Mouse (Mus musculus): Measurements from ENCODE around the gene Hist1h3b. TPM values are rescaled to one million over a fixed set of nuclear protein-coding genes. Genes with fewer than 3 reads are reported as not detected.

Hist1h3b gene
- total RNA-seq, 2 experiments from 2014 or later: 179 to 251 TPM

DNA sequence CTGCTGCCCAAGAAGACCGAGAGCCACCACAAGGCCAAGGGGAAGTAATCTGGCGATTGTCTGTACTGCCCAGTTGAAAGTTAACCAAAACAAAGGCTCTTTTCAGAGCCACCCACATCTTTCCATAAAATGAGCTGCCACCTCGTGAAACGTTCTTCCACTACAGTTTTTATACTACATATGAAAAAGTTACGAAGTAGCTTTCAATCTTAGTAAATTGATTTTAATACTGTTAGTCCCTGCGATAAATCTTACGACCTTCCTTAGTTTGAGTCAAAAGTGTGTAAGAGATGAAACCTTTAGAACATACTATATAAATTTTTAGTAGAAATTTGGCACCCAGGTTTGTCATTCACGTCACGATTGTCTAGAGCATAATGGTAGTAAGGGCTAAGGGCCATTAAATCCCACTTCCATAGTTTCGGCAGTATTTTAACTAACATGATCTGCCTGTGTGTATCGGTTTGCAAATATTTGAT lies 550 bp upstream of the Hist1h3b start:
- peak; percentile 13; the same call in 1 of the 2 replicates for ATAC-seq (replicated peaks; ENCODE audit: low FRiP score, poor library complexity, severe bottlenecking)

DNA sequence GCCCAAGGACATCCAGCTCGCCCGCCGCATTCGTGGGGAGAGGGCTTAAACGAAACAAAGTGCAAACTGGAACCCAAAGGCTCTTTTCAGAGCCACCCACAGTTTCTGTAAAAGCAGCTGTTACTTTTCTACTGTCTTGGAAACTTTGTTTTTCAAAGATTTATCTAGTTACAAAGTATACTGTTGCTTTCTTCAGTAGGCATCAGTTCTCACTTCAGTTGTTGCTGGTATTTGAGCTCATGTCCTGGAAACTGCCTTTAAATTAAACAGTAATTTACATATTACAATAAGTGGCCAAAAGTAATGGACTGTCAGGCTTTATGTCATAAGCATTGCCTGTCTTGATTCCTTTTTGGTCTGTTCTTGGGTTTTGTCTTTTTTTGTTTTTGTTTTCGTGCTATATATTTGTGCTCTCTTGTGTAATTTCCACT lies 690 bp downstream of the Hist1h3b start:
- ATAC-seq (replicated peaks; ENCODE audit: low FRiP score, poor library complexity, severe bottlenecking): no peak

DNA sequence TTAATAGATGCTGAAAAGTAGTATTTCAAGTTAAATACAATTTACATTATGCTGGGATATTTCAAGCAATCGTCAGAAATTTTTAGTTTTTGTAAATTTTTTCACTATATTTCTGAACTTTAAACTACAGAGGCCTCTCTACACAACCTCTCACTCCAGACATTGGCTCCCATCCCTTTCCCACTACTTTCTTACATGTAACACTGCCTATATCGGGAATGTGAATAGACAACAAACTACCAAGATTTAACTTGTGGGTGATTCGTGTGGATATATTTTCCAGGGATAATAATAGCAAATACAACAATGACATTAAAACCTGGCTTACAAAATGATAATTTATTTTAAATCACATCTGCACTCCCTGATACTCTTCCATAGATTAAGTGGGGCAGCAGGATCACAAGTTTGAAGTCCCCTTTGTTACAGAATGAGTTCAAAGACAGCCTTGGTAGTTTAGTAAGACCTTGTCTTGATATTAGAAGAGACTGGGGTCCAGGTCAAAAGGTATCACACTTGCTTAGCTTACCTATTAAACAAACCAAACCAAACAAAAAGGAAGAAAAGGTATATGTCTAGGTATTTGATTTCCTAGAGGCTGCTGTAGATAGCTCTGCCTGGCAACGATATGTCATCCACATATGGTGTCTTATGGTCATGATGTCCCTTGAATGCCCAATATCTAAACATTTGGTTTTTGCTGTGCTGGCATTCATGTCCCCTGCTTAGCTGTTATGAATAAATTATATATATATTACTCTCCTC lies 1.4 kb downstream of the Hist1h3b start:
- ATAC-seq (replicated peaks; ENCODE audit: low FRiP score, poor library complexity, severe bottlenecking): no peak

DNA sequence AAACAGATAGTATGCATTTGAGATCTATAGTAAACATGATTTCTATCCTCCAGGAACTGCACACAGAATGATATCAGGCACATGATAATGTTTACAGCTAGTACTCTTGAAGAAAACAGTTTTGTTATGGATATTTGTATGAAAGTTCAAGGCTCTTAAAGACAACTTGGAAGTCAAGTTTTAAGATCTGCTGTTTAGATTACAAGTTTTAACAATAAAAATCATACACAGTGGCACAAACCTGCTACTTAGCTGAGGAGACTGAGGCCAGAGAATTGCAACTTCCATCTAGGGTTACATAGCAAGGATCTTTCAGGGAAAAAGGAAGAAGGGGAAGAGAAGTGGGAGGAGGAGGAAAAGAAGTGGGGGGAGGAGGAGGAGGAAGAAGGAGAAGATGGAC lies 2.9 kb downstream of the Hist1h3b start:
- no peak for ATAC-seq (replicated peaks; ENCODE audit: low FRiP score, poor library complexity, severe bottlenecking)

DNA sequence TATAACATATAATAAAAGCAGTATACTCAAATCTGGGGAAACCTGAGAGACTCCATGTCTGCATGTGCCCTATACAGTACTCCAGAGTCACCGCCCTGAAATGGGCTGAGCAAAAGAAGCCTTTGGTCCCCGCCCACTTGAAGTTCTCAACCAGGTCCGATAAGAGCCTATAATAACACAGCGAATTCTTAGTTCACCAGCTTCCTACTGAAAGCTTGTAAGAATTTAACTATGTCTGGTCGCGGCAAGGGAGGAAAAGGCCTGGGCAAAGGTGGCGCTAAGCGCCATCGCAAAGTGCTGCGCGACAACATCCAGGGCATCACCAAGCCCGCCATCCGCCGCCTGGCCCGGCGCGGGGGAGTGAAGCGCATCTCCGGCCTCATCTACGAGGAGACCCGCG lies 4.7 kb downstream of the Hist1h3b start, which contains the start of gene Hist1h4b:
Gene Hist1h4b (plus strand): TSS at position 224 of the 400 bp plus-strand sequence.
- peak; percentile 61 for ATAC-seq (replicated peaks; ENCODE audit: low FRiP score, poor library complexity, severe bottlenecking)

DNA sequence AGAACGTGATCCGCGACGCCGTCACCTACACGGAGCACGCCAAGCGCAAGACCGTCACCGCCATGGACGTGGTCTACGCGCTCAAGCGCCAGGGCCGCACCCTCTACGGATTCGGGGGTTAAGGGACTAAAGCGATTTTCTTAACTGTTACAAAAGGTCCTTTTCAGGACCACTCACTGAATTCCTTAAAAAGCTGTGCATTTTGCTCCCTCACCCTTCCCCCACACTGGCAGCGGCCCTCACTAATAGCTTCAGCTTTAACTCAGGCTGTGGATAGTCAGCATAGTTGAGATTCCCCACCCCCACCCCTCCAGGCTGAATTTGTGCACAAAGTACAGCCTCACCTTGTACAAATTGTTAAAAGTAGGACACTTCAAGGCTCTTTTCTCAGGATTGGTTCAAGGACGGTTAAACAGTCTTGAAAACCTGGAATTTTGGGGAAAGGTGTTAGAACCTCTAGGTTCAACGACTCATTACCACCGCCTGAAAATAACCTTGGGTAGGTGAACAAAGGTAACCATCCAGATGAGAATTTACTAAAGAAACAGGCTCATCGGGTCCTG lies 5.2 kb downstream of the Hist1h3b start:
- ATAC-seq (replicated peaks; ENCODE audit: low FRiP score, poor library complexity, severe bottlenecking): peak; percentile 32

DNA sequence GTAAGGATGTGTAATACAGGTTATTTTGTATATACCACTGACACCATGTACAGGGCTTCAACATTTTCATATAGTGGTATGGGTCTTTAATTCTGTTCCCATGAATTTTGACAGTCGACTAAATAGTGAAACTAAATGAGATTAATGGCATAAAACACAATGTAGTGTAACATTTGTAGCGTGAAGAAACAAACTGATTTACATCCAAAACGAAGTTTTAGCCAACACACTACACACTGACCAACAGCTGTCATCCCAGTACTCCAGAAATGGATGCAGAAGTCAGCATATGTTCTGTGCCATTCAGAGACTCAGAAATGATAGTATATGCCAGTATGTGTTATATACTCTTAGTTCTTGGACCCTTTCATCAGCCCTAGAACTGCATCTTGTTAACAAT lies 5.9 kb downstream of the Hist1h3b start:
- no peak for ATAC-seq (replicated peaks; ENCODE audit: low FRiP score, poor library complexity, severe bottlenecking)

DNA sequence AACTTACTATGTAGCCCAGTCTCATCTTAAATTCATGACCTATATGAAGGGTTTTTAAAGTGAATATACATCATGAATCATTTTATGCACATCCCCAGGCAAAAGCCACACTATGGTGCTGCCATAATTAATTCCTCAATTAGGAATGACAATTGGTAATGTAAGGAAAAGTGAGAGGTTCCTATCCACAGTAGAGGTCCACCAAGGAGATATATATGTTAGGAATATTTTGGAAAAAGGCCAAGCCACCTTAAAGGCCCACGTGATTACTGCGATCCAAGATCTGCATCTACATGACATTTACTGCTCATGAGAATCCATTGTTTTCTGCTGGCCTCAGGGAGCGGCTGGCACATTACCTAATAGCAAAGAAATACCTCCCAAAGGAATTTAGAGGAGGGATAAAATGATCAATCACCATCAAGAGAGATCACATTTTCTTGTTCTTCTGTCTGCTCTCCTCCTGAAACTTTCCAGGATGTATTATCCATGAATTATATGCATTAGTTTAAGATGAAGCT lies 7.2 kb downstream of the Hist1h3b start:
- no peak for ATAC-seq (replicated peaks; ENCODE audit: low FRiP score, poor library complexity, severe bottlenecking)

DNA sequence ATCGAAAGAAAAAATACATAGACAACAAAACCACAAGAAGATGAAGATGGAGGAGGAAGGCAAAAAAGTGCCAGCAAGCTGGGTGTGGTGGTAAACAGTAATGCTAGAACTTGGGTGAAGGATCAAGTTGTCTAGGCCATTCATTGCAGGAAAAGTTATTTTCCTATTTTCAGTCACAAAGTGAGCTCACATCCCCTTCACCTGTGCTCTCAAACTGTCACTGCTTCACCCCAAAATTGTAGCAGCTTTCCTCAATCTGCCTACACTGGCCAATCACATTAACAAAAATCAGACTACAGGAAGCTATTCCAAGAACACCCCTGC lies 7.8 kb downstream of the Hist1h3b start:
- no peak for ATAC-seq (replicated peaks; ENCODE audit: low FRiP score, poor library complexity, severe bottlenecking)

DNA sequence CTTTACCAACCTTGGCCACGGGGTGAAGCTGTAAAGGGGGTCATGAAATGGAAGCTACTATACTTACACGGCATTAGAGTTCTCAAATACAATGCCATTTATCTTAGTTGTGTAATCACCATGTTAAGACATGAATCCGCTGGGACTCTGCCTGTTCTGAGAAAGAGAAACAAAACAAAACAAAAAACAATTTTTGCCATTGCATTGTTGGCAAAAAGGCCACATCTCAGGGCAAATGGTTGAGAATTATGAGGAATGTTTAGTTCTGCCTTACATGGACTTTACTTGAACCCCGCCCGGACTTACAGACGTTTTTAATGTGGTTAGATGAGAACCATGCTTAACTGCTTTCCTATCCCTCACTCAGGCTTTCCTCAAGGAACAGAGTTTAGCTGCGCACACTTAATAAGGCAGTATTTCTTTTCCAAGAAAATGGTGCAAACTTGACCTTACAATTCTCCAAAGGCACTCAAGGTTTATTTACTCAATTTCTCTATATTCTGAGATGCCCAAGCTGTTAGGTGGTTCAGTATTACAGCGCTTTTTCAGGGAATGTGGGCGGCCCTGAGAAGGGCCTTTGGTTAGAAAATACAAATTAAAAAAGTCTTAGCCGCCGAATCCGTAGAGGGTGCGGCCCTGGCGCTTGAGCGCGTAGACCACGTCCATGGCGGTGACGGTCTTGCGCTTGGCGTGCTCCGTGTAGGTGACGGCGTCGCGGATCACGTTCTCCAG lies 8.3 kb downstream of the Hist1h3b start:
- ATAC-seq (replicated peaks; ENCODE audit: low FRiP score, poor library complexity, severe bottlenecking): no peak

DNA sequence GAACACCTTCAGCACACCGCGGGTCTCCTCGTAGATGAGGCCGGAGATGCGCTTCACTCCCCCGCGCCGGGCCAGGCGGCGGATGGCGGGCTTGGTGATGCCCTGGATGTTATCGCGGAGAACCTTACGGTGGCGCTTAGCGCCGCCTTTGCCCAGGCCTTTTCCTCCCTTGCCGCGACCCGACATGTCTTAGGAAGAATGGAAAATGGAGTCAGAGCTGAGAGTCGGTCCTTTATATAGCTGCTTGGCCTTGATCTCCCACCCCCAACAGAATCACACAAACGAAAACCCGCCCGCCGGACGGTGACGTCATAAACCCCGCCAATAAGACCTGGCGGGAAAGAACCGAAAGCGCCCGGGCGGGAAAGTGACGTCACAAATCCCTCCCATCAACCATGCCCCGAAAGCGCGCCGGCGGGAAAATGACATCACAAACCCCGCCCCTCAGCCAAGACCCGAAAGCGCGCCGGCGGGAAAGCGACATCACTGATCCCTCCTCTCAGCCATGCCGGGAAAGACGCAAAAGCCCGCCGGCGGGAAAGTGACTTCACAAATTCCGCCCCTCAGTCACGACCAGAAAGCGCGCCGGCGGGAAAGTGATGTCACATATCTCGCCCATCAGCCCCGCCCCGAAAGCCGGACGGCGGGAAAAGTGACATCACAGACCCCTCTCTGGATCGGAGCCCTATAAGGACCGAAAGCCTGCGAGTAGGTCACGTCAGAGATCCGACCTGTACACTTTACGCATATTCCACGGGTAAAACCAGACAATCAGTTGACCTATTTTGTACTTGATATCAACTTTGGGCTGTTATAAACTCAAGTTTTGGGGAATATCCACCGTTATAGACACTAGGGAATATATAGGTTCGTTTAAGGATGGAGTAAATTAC lies 9.2 kb downstream of the Hist1h3b start, which contains the start of gene Hist1h4a:
Gene Hist1h4a (minus strand): TSS at position 259 of the 893 bp plus-strand sequence.
- peak; percentile 29 for ATAC-seq (replicated peaks; ENCODE audit: low FRiP score, poor library complexity, severe bottlenecking)

DNA sequence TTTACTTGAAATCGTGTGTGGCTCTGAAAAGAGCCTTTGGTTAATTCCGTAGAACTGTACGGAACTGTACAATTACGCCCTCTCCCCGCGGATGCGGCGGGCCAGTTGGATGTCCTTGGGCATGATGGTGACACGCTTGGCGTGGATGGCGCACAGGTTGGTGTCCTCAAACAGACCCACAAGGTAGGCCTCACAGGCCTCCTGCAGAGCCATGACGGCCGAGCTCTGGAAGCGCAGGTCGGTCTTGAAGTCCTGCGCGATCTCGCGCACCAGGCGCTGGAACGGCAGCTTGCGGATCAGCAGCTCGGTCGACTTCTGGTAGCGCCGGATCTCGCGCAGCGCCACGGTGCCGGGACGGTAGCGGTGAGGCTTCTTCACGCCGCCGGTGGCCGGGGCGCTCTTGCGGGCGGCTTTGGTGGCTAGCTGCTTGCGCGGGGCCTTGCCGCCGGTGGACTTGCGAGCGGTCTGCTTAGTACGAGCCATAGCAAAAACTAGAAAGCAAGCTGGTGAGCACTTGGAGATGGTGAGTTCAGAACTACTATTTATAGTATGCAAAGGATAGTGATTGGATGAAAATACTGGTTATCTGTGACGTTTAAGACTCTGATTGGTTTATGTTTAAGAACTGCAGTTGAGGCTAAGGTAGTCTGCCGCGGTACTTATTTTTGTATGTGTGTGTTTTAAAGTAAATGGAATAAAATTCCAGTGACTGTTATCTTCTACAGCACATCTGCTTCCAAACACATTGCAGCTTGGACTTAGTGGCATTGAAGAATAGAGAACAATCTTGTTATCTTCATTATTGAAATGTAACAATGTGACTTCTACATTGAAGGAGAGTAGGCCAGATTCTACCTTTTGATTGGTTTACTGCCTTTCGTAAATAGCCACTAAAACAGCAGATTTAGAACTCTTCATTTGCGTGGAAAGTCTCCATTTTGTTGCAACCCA lies 10.1 kb downstream of the Hist1h3b start, which contains the start of gene Hist1h3a:
Gene Hist1h3a (minus strand): TSS at position 516 of the 951 bp plus-strand sequence.
- peak; percentile 61 for ATAC-seq (replicated peaks; ENCODE audit: low FRiP score, poor library complexity, severe bottlenecking)

DNA sequence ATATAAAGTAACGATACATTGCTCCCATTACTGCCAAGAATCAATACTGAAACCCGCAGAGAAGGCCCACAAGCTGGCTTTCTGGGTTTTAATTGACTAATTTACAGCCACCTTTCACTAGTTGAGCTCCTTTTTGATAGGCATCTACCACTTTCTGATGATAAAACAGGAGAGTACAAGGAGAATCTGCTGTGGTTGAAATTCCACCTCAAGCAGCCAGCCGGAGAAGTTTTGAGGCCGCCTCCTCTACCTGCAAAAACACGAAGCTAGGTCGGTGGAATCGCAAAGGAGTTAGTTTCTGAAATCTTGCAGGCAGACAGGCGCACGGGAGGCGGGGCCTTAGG lies 11.1 kb downstream of the Hist1h3b start:
- ATAC-seq (replicated peaks; ENCODE audit: low FRiP score, poor library complexity, severe bottlenecking): no peak

DNA sequence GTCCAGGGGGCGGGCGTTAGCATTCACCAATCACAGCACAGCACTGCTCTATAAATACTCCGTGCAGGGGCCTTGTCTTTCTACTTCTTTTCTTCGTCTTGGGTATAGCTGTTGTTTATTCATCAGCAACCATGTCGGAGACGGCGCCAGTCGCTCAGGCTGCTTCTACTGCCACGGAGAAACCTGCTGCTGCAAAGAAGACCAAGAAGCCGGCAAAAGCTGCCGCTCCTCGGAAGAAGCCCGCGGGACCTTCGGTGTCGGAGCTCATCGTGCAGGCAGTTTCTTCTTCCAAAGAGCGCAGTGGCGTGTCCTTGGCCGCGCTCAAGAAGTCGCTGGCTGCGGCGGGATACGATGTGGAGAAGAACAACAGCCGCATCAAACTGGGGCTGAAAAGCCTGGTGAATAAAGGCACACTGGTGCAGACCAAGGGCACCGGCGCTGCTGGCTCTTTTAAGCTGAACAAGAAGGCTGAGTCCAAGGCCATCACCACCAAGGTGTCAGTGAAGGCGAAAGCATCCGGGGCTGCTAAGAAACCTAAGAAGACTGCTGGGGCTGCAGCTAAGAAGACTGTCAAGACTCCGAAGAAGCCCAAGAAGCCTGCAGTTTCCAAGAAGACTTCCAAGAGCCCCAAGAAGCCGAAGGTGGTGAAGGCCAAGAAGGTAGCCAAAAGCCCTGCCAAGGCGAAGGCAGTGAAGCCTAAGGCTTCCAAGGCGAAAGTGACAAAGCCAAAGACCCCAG lies 11.7 kb downstream of the Hist1h3b start, which contains the start of gene Hist1h1a:
Gene Hist1h1a (plus strand): TSS at position 81 of the 738 bp plus-strand sequence.
- peak; percentile 65 for ATAC-seq (replicated peaks; ENCODE audit: low FRiP score, poor library complexity, severe bottlenecking)

DNA sequence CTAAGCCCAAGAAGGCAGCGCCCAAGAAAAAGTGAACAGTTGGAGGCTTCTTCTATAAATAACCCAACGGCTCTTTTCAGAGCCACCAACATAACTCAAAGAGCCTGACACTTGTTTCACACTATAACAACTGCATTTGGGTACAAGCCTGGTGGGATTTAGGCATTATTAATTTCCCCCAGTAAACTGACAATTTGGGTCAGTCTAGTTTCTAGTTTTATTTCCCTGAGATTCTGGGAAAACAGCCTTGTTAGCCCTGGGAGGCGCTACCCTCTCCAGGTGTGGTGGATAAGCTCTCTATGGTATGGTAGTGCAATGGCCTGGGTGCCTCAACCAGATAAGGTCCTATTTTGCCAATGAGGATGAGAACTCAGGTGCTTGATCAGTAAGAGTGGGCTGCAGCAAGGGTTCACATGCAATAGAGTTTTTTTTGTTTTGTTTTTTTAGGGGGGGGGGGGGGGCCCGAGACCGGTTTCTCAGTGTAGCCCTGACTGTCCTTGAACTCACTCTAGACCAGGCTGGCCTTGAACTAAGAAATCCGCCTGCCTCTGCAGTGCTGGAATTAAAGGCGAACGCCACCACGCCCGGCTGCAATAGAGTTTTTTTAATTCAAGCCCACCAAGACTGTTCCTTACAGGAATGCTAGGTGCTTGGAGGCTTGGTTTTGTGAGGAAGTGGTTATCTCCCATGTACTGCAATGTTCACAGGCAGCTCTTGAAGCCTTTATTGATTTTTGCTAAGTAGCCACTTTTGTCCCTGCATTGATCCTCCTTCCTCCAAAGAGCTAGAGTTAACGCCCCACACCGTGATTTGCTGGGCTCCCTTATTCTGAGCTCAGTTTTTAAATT lies 12.5 kb downstream of the Hist1h3b start:
- ATAC-seq (replicated peaks; ENCODE audit: low FRiP score, poor library complexity, severe bottlenecking): peak; percentile 27; the same call in 1 of the 2 replicates

DNA sequence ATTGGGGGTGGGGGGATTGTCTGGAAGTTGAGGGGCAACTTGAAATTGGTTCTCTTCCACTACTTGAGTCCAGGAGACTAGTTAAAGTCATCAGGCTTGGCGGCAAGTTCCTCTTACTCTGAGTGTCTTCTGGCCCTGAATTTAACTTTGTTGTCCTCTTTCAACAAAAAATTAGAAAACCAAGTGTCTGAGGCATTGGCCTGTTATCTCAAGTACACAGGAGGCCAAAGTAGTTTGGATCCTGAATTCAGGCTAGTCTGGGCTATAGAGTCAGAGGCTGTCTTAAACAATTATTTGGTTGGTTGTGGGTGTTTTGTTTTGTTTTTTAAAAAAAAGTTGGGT lies 13.1 kb downstream of the Hist1h3b start:
- ATAC-seq (replicated peaks; ENCODE audit: low FRiP score, poor library complexity, severe bottlenecking): no peak

DNA sequence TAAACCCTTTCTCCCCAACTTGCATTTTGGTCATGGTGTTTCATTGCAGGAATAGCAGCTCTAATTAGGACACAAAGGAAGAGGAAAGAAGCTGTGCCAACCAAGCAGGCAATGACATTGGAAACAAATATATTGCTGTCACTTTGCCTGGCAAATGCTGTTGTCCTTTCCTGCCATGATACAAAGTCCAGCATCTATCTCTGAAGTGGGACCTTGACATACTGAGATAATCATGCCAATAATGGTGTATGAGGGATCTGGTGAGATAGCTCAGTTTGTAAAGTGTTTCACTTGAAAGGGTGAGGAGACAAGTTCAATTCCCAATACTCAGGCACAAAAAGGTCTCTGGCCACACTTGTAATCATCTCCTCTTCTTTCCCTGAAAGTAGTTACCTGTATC lies 14.7 kb downstream of the Hist1h3b start:
- ATAC-seq (replicated peaks; ENCODE audit: low FRiP score, poor library complexity, severe bottlenecking): no peak
